Mouse (Mus musculus) erythroblast, embryonic 14.5 days (primary cell): Measurements from ENCODE around the gene Pank4.

Experiments
- GATA1 ChIP-seq: IDR thresholded peaks from 2 replicates; pipeline ENCODE4 v1.6.1; 2012; ENCODE audit warnings: low read length, inconsistent platforms, mixed read lengths
- TAL1 ChIP-seq: IDR thresholded peaks from 3 replicates; pipeline ENCODE4 v1.6.1; 2012; ENCODE audit warnings: low read length, inconsistent platforms, mixed read lengths

GRCm38 (mm10) chr4:154974163-154974611, 10.3 kb downstream of the Pank4 start:
- TF ChIP-seq GATA1 (no peak), TAL1 (no peak)
